28 mouse cellular contexts compared by ENCODE assay signal in the genomic region with DNA sequence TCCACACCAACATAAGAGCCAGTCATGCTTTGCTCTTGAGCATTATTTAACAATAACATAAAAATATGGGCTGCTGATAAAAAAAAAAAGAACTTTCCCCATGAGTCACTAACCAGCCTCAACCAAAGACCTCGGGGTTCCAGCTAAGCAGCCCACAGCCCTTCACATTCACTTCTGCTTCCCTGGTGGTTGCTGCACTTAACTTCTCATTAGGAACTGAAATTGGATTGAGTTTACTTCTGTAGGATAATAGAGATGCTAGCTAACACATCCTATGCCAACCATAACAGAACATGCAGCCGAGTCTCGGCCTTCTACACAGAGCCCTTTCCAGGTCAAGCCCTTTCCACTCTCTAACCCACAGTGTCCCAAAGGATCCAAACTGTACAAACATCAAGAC.
DNase-seq lines count a peak whose midpoint lies in the region; ATAC-seq and TF ChIP-seq lines count a peak whose summit lies in the region.
"Had no signal": no experiment of that assay in that cellular context is flagged by ENCODE, and none has a peak within 500 bp of the region (broad histone marks: within the 10 kb centered on the region; RNA-seq: fewer than 3 reads in every experiment).

No protein-coding gene starts in this region.

- no peak overlapping the region for H3K9ac ChIP-seq in midbrain, embryonic 11.5 days (ENCODE audit: low read length)
- H3K9ac ChIP-seq in midbrain, embryonic 13.5 days (replicated peaks): no peak overlapping the region
- H3K9ac ChIP-seq: embryonic facial prominence, embryonic 15.5 days; heart, embryonic 13.5 days had no signal

- H3K27me3 ChIP-seq in midbrain, embryonic 11.5 days (ENCODE audit: control insufficient read depth, insufficient read depth, low read length): no peaks in the 10 kb centered on the region
- no peaks in the 10 kb centered on the region for H3K27me3 ChIP-seq in midbrain, embryonic 13.5 days
- H3K27me3 ChIP-seq: embryonic facial prominence, embryonic 15.5 days; heart, embryonic 13.5 days had no signal

- intact Hi-C loops in left cerebral cortex, postnatal 4 days (cut with DNase I): loop anchor here (10.0 kb wide), 1 partner anchor 203 kb away; no protein-coding TSS in a partner anchor

- H3K36me3 ChIP-seq in midbrain, embryonic 11.5 days (ENCODE audit: control insufficient read depth, insufficient read depth, low read length): no peaks in the 10 kb centered on the region
- no peaks in the 10 kb centered on the region for H3K36me3 ChIP-seq in midbrain, embryonic 13.5 days
- H3K36me3 ChIP-seq: embryonic facial prominence, embryonic 10.5 days; embryonic facial prominence, embryonic 15.5 days; G1E; heart, embryonic 13.5 days; midbrain, embryonic 10.5 days had no signal

- TF ChIP-seq POLR2A in bone marrow macrophage, adult 2 months (IDR thresholded peaks at IDR 0.05; ENCODE audit: borderline replicate concordance, low read depth, low read length): no peak

- no peak for ATAC-seq in midbrain, embryonic 11.5 days (ENCODE audit: low FRiP score)
- ATAC-seq in midbrain, embryonic 13.5 days: no peak
- peak; percentile 85 for ATAC-seq in megakaryocyte progenitor cell, adult 5-6 weeks (replicated peaks; ENCODE audit: poor library complexity)
- ATAC-seq: forebrain, embryonic 14.5 days; hindbrain, embryonic 16.5 days had no signal

- no peak for TF ChIP-seq CTCF in bone marrow macrophage, adult 2 months (IDR thresholded peaks at IDR 0.05; ENCODE audit: low read depth, low read length)

- no peaks in the 10 kb centered on the region for H3K9me3 ChIP-seq in midbrain, embryonic 11.5 days (ENCODE audit: control insufficient read depth, low read length)
- H3K9me3 ChIP-seq in midbrain, embryonic 13.5 days: peaks cover 5% of the 10 kb centered on the region; the same call in 1 of the 2 replicates
- H3K9me3 ChIP-seq: embryonic facial prominence, embryonic 10.5 days; embryonic facial prominence, embryonic 15.5 days; G1E; midbrain, embryonic 10.5 days had no signal

- no peaks in the 10 kb centered on the region for H3K4me1 ChIP-seq in midbrain, embryonic 11.5 days (ENCODE audit: control insufficient read depth, insufficient read depth, low read length)
- no peaks in the 10 kb centered on the region for H3K4me1 ChIP-seq in midbrain, embryonic 13.5 days (replicated peaks)
- H3K4me1 ChIP-seq in bone marrow macrophage, adult 2 months (ENCODE audit: control insufficient read depth, insufficient read depth, low read length): peaks cover 38% of the 10 kb centered on the region
- H3K4me1 ChIP-seq: embryonic facial prominence, embryonic 15.5 days; heart, embryonic 13.5 days had no signal

- no peak overlapping the region for H3K27ac ChIP-seq in midbrain, embryonic 11.5 days (ENCODE audit: low read depth, low read length)
- H3K27ac ChIP-seq in midbrain, embryonic 13.5 days: no peak overlapping the region
- peak overlapping the region; percentile 38 for H3K27ac ChIP-seq in bone marrow macrophage, adult 2 months (ENCODE audit: insufficient read depth, low read depth, low read length)
- H3K27ac ChIP-seq: embryonic facial prominence, embryonic 10.5 days; embryonic facial prominence, embryonic 15.5 days; heart, adult 2 months; heart, embryonic 13.5 days; kidney, postnatal 0 days; midbrain, embryonic 10.5 days had no signal

- no peak overlapping the region for H3K4me3 ChIP-seq in midbrain, embryonic 11.5 days (ENCODE audit: low read depth, low read length)
- no peak overlapping the region for H3K4me3 ChIP-seq in midbrain, embryonic 13.5 days (replicated peaks)
- no peak overlapping the region for H3K4me3 ChIP-seq in bone marrow macrophage, adult 2 months (ENCODE audit: insufficient read depth, low read length)
- H3K4me3 ChIP-seq: embryonic facial prominence, embryonic 10.5 days; embryonic facial prominence, embryonic 15.5 days; heart, adult 2 months; heart, embryonic 13.5 days; midbrain, embryonic 10.5 days had no signal

- 92% methylated on average over 3 of the region's 3 CpGs for WGBS in midbrain, embryonic 11.5 days
- 90% methylated on average over 3 of the region's 3 CpGs for WGBS in midbrain, embryonic 13.5 days

- peak; percentile 21 for DNase-seq in midbrain, embryonic 11.5 days (ENCODE audit: low spot score, missing footprints)
- DNase-seq in left cerebral cortex, postnatal 4 days: no peak
- DNase-seq in thymus, postnatal 36 days: no peak
- no peak for DNase-seq in adrenal gland, adult (ENCODE audit: inconsistent age in 2 of 2, low spot score in 1 of 2)
- DNase-seq: adrenal gland, postnatal 25 days; cerebellum, adult 18-20 months; cerebellum, postnatal 10 days; gastrocnemius, postnatal 14 days; heart, adult 2 months; heart, postnatal 10 days; kidney, adult 18-20 months; layer of hippocampus, postnatal 36 days; liver; lung, postnatal 4 days; retina, postnatal 1 day; right cerebral cortex, postnatal 14 days; thymus, postnatal 25 days had no signal

- H3K4me2 ChIP-seq in midbrain, embryonic 11.5 days: no peak overlapping the region
- H3K4me2 ChIP-seq in midbrain, embryonic 13.5 days (replicated peaks): no peak overlapping the region
- H3K4me2 ChIP-seq: embryonic facial prominence, embryonic 15.5 days; heart, embryonic 13.5 days had no signal
